Mouse (Mus musculus) CD4-positive helper T cell, adult 2 months (primary cell): ENCODE results near the gene Nkap.
A peak's percentile ranks its signal among the peaks of the same experiment; 100 is the strongest.
"Not testable (repeated sequence)": the region's sequence is repeated elsewhere in the genome, so short reads cannot be mapped to it uniquely, and the experiment has no call there.

Experiments used
- DNase-seq: peaks from one replicate; pipeline ENCODE4 v3.0.0-alpha.2; 2012; ENCODE audit warnings: low read depth, missing footprints, low spot score

The Nkap gene

GRCm38 (mm10) chrX:37126671-37127358 lies at the start of gene Nkap:
Gene Nkap, plus strand, starts transcription at chrX:37126795.
- peak; percentile 87 for DNase-seq

GRCm38 (mm10) chrX:37080345-37080744 lies 46.2 kb upstream of the Nkap start:
- not testable (repeated sequence) for DNase-seq

GRCm38 (mm10) chrX:37081194-37081593 lies 45.4 kb upstream of the Nkap start:
- no peak for DNase-seq

- no peak for DNase-seq
Observed at GRCm38 (mm10) chrX:37084318-37084926, 42.2 kb upstream of the Nkap start.

GRCm38 (mm10) chrX:37084927-37085660 lies 41.5 kb upstream of the Nkap start, which contains the start of gene Rpl39:
Gene Rpl39, minus strand, starts transcription at chrX:37085402.
- peak; percentile 93 for DNase-seq

- DNase-seq = no peak
Observed at GRCm38 (mm10) chrX:37085665-37086064, 40.9 kb upstream of the Nkap start.

- DNase-seq = no peak
Observed at GRCm38 (mm10) chrX:37088778-37089177, 37.8 kb upstream of the Nkap start.

- DNase-seq = no peak
Observed at GRCm38 (mm10) chrX:37091457-37091856, 35.1 kb upstream of the Nkap start.

- no peak for DNase-seq
Observed at GRCm38 (mm10) chrX:37095106-37095768, 31.4 kb upstream of the Nkap start.

- no peak for DNase-seq
Observed at GRCm38 (mm10) chrX:37098681-37099080, 27.9 kb upstream of the Nkap start.

- DNase-seq = no peak
Observed at GRCm38 (mm10) chrX:37103826-37104225, 22.8 kb upstream of the Nkap start.

GRCm38 (mm10) chrX:37109526-37110192 lies 16.9 kb upstream of the Nkap start:
- no peak for DNase-seq

GRCm38 (mm10) chrX:37110193-37110880 lies 16.3 kb upstream of the Nkap start, which contains the start of gene Upf3b:
Gene Upf3b, minus strand, starts transcription at chrX:37110322.
- DNase-seq = peak; percentile 97

- no peak for DNase-seq
Observed at GRCm38 (mm10) chrX:37110881-37111193, 15.8 kb upstream of the Nkap start.

- DNase-seq = no peak
Observed at GRCm38 (mm10) chrX:37117085-37117484, 9.5 kb upstream of the Nkap start.

- DNase-seq = no peak
Observed at GRCm38 (mm10) chrX:37119585-37119984, 7.0 kb upstream of the Nkap start.

- no peak for DNase-seq
Observed at GRCm38 (mm10) chrX:37120212-37120611, 6.4 kb upstream of the Nkap start.

GRCm38 (mm10) chrX:37125511-37125910 lies 1.1 kb upstream of the Nkap start:
- DNase-seq = no peak

GRCm38 (mm10) chrX:37141732-37142131 lies 15.1 kb downstream of the Nkap start:
- peak; percentile 68 for DNase-seq

- not testable (repeated sequence) for DNase-seq
Observed at GRCm38 (mm10) chrX:37144498-37144897, 17.9 kb downstream of the Nkap start.

- peak; percentile 45 for DNase-seq
Observed at GRCm38 (mm10) chrX:37144954-37145353, 18.4 kb downstream of the Nkap start.
